Mouse (Mus musculus) neutrophil, adult 65 days (primary cell): ENCODE data around the gene Tead2. TPM values are rescaled to one million over a fixed set of nuclear protein-coding genes. Genes with fewer than 3 reads are reported as not detected.

ENCODE experiments used
- total RNA-seq: library from RNA; stranded (reverse); gene quantifications from 2 replicates; pipeline ENCODE4 v1.2.4, GENCODE M21; 2023

Tead2 gene
- total RNA-seq: not detected in 2 replicates

GRCm38 (mm10) chr7:45215673-45216441, at the start of gene Tead2:
Gene Tead2 (plus strand): TSS chr7:45215753.

DNA sequence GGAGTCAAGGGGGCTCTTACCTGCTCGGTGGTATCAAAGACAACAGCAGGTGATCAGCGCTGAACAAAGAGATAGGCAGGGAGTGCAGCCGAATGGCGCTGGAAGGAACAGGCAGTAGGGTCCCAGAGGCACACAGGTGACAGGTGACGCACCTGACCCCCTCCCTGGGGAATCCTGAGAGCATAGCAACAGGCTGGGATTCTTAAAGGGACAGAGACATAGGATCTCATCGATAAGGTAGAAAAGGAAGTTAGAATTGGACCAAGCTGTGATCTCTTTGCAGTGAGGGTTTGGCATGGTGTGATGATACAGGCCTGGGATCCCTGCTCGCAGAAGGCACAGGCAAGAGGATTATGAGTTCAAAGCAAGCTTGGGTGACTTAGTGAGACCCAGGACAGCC, 36.1 kb upstream of the Tead2 start, which contains the start of gene Gfy:
Gene Gfy, minus strand, starts transcription at position 101 of the 400 bp plus-strand sequence.

DNA sequence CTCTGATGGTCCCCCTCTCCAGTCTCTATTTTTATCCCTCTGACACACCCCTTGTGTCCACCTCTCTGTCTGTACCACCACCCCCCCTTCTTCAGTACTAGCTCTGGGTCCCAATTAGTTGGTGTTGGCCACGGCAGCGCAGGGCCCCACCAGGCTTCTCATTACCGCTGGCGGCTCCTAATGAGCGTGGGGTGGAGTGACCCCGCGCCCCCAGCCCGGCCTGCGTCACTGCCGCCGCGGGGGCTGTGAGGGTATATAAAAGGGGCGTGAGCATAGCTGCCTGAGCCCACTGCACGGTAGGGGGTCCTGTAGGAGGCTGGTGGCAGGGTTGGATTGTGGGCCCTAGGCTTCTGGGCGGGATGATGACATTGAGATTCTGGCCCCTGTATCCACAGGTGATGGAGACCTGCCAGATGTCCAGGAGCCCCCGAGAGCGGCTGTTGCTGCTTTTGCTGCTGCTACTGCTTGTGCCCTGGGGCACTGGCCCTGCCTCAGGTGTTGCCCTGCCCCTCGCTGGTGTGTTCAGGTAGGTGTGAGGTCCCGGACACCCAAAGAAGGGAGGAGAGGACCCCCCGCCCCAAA, 34.6 kb upstream of the Tead2 start, which contains the start of gene Pth2:
Gene Pth2, plus strand, starts transcription at position 100 of the 582 bp plus-strand sequence.

DNA sequence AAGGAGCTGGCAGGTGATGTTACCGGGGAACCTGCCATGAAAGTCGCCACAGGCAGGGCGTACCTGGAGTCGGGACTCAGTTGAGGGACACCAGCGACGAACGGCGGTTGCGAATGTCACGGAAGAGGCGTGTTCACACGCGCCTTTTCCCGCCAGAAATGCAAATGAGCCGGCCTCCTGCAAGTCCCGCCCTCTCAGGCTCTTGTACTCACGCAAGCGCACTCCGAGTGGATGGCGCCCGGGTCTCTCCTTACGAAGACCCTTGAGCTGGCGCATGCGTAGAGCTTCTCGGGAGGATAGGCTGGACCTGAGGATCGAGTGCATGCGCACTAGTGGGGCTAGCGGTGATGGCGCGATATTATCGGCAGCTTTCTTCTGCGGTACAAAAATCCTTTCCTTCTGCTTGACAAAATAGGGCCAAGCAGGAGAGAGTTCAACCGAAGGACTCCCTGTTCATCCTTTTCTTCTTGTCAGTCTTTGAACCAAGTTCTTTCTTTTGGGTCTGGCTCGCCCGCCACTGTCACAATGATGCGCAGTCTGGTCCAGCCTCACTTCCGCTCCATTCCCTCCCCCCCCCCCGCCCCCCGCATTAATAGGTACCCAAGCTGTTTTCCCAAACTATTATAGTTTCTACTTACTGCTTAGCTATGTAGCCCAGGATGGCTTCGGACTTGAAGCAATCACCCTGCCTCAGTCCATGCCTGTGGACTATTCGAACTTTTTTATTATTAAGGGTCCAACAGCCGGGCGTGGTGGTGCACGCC, 11.0 kb upstream of the Tead2 start, which contains the start of gene Ccdc155:
Gene Ccdc155, minus strand, starts transcription at position 513 of the 764 bp plus-strand sequence.

GRCm38 (mm10) chr7:45211851-45212251, 3.7 kb upstream of the Tead2 start, which contains the start of gene Dkkl1:
Gene Dkkl1 (minus strand): TSS chr7:45212147.

GRCm38 (mm10) chr7:45238723-45239496, 23.4 kb downstream of the Tead2 start, which contains the start of gene Cd37:
Gene Cd37 (minus strand): TSS chr7:45239115.

DNA sequence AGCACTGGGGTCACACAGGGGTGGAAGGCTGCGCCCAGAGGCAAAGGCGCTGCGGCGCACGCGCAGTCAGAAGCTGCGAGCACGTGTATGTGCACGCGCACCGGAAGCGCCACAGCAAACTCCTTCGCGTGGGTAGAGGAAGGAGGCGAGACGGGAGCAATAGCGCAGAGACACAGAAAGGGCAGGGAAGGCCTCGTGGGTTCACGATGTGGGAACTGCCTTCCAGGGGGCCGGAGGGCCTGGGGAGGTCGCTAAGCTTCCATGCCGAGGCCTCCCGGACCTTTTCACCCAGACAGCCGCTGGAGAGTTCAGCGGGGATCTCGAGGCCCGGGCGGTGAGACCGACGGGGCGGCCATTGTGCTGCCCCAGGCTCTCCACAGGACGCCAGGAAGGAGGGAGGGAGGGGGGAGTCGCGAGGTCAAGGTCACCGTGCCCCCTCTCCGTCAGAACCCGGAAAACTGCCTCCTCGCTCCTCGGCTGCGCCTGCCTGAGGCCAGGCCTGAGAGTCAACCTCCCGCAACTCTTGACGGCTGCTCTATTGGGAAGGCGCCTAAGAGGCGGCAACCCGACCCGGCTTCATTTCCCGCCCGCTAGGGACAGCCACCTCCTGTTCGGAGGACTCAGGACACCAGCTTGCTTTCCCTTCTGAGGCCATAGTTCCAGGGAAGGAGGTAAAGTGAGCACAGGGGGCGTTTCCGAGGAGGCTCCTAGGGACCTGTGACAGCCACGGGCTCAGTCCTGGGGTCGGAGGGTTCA, 25.3 kb downstream of the Tead2 start, which contains the start of gene Slc6a16:
Gene Slc6a16, plus strand, starts transcription at position 453 of the 756 bp plus-strand sequence.

DNA sequence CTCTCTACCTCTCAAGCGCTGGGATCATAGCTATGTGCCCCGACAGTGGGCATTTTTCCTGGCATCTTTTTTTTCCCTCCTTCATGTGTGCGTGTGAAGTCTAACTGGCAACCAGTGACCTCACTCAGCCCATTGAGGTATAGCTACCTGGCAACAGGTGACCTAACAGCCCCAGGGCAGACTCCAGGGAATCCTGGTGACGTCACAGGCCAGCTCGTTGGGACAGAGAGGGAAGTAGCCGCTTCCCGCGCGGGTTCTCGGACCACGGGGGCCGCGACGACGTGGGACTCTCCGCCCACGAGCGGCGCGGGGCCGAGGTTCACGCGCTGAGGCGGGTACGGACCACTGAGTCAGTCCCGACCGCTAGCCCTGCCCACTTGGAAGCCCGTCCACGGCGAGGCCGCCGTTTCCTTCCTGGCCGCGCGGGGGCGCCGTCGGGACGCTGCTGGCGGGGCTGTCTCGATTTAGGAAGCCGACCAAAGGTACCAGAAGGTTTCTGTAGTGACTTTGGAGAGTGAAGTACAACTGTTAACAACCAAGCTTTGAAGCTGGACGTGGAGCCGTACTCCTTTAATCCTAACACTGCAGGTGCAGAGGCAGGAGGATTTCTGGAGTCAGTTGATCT, 61.7 kb downstream of the Tead2 start, which contains the start of gene Slc6a21:
Gene Slc6a21, plus strand, starts transcription at position 378 of the 625 bp plus-strand sequence.

Other genes starting within 250 kb of the Tead2 start
- 0.23 and 1.3 TPM in 2 replicates for gene Cpt1c, start 240.9 kb upstream of the Tead2 start, total RNA-seq
- 48.5 and 57.0 TPM in 2 replicates for gene Prmt1, start 229.2 kb upstream of the Tead2 start, total RNA-seq
- 44.5 and 55.1 TPM in 2 replicates for gene Irf3, start 218.1 kb upstream of the Tead2 start, total RNA-seq
- 7.3 and 7.9 TPM in 2 replicates for gene Bcl2l12, start 217.0 kb upstream of the Tead2 start, total RNA-seq
- 59.4 and 75.8 TPM in 2 replicates for gene Scaf1, start 199.4 kb upstream of the Tead2 start, total RNA-seq
- 7.6 and 7.8 TPM in 2 replicates for gene Rras, start 197.8 kb upstream of the Tead2 start, total RNA-seq
- gene Prr12, start 162.9 kb upstream of the Tead2 start, total RNA-seq: 15.9 and 19.2 TPM in 2 replicates
- 32.5 and 35.9 TPM in 2 replicates for gene Nosip, start 153.3 kb upstream of the Tead2 start, total RNA-seq
- 15.3 and 20.8 TPM in 2 replicates for gene Prrg2, start 153.1 kb upstream of the Tead2 start, total RNA-seq
- gene Rcn3, start 123.5 kb upstream of the Tead2 start, total RNA-seq: 2.6 and 3.0 TPM in 2 replicates
- gene Fcgrt, start 111.9 kb upstream of the Tead2 start, total RNA-seq: 11.5 and 11.6 TPM in 2 replicates
- gene Rps11, start 91.3 kb upstream of the Tead2 start, total RNA-seq: 561 and 713 TPM in 2 replicates
- 790 and 900 TPM in 2 replicates for gene Rpl13a, start 87.0 kb upstream of the Tead2 start, total RNA-seq
- gene Gm45713, start 79.5 kb upstream of the Tead2 start, total RNA-seq: not detected in 2 replicates
- gene Flt3l, start 79.3 kb upstream of the Tead2 start, total RNA-seq: 22.0 and 23.2 TPM in 2 replicates
- gene Pih1d1, start 61.5 kb upstream of the Tead2 start, total RNA-seq: 41.1 and 44.5 TPM in 2 replicates
- 77.5 and 91.9 TPM in 2 replicates for gene Aldh16a1, start 61.2 kb upstream of the Tead2 start, total RNA-seq
- gene Slc17a7, start 51.8 kb upstream of the Tead2 start, total RNA-seq: 0.23 TPM in 1 of 2 replicates, not detected in the other
- not detected in 2 replicates for gene Gfy, start 36.2 kb upstream of the Tead2 start, total RNA-seq
- not detected in 2 replicates for gene Pth2, start 34.8 kb upstream of the Tead2 start, total RNA-seq
- not detected in 2 replicates for gene Ccdc155, start 10.9 kb upstream of the Tead2 start, total RNA-seq
- not detected in 2 replicates for gene Dkkl1, start 3.6 kb upstream of the Tead2 start, total RNA-seq
- gene Cd37, start 23.4 kb downstream of the Tead2 start, total RNA-seq: 347 and 367 TPM in 2 replicates
- 1.2 and 1.3 TPM in 2 replicates for gene Slc6a16, start 25.3 kb downstream of the Tead2 start, total RNA-seq
- gene Slc6a21, start 61.8 kb downstream of the Tead2 start, total RNA-seq: not detected in 2 replicates
- 3.6 and 5.2 TPM in 2 replicates for gene Trpm4, start 118.0 kb downstream of the Tead2 start, total RNA-seq
- gene Hrc, start 119.5 kb downstream of the Tead2 start, total RNA-seq: not detected in 2 replicates
- gene Ppfia3, start 151.3 kb downstream of the Tead2 start, total RNA-seq: 0.09 TPM in 1 of 2 replicates, not detected in the other
- gene Lin7b, start 154.8 kb downstream of the Tead2 start, total RNA-seq: 2.5 TPM in 1 of 2 replicates, not detected in the other
- gene Snrnp70, start 180.0 kb downstream of the Tead2 start, total RNA-seq: 255 and 367 TPM in 2 replicates
- not detected in 2 replicates for gene Kcna7, start 189.9 kb downstream of the Tead2 start, total RNA-seq
- gene Ntf5, start 197.9 kb downstream of the Tead2 start, total RNA-seq: not detected in 2 replicates
- gene Lhb, start 205.1 kb downstream of the Tead2 start, total RNA-seq: not detected in 2 replicates
- 53.5 and 56.5 TPM in 2 replicates for gene Gys1, start 219.1 kb downstream of the Tead2 start, total RNA-seq
- gene Ruvbl2, start 222.3 kb downstream of the Tead2 start, total RNA-seq: 22.0 and 31.6 TPM in 2 replicates
- gene Ftl1, start 244.1 kb downstream of the Tead2 start, total RNA-seq: 1,156 and 1,320 TPM in 2 replicates